Mouse (Mus musculus) T-helper 1 cell (primary cell): ENCODE data around the gene 9130213A22Rik.

Source experiments
- in situ Hi-C: fragments of 300-600 bp; cut with MboI, MseI; formaldehyde crosslinking; loops from one replicate; pipeline ENCODE4 v1.15.1; 2025; ENCODE audit warnings: high pct_unique_total_duplicates

Gene 9130213A22Rik

GRCm38 (mm10) chr11:69080855-69081222, 41.5 kb downstream of the 9130213A22Rik start:
- in situ Hi-C loops = no loop called here

GRCm38 (mm10) chr11:69080102-69080854, 42.1 kb downstream of the 9130213A22Rik start:
- in situ Hi-C loops = no loop called here

- in situ Hi-C loops = no loop called here
These were observed 43.5 kb downstream of the 9130213A22Rik start for GRCm38 (mm10) chr11:69078805-69079438.

GRCm38 (mm10) chr11:69078041-69078440, 44.3 kb downstream of the 9130213A22Rik start:
- in situ Hi-C loops = no loop called here

- in situ Hi-C loops = no loop called here
These were observed 45.1 kb downstream of the 9130213A22Rik start for GRCm38 (mm10) chr11:69077316-69077715.

GRCm38 (mm10) chr11:69076572-69076971, 45.8 kb downstream of the 9130213A22Rik start:
- in situ Hi-C loops = no loop called here

- in situ Hi-C loops = no loop called here
These were observed 46.5 kb downstream of the 9130213A22Rik start for GRCm38 (mm10) chr11:69075764-69076479.

GRCm38 (mm10) chr11:69074776-69075069, 47.7 kb downstream of the 9130213A22Rik start:
- in situ Hi-C loops = no loop called here

- in situ Hi-C loops = no loop called here
These were observed 48.2 kb downstream of the 9130213A22Rik start for GRCm38 (mm10) chr11:69073951-69074775.

- in situ Hi-C loops = no loop called here
These were observed 49.1 kb downstream of the 9130213A22Rik start for GRCm38 (mm10) chr11:69073065-69073888.

GRCm38 (mm10) chr11:69072666-69073064, 49.7 kb downstream of the 9130213A22Rik start:
- in situ Hi-C loops = no loop called here

GRCm38 (mm10) chr11:69072234-69072633, 50.2 kb downstream of the 9130213A22Rik start:
- in situ Hi-C loops = no loop called here

- in situ Hi-C loops = no loop called here
These were observed 51.1 kb downstream of the 9130213A22Rik start for GRCm38 (mm10) chr11:69071262-69071661.

GRCm38 (mm10) chr11:69070590-69071222, 51.7 kb downstream of the 9130213A22Rik start, which contains the start of gene Tmem107:
Gene Tmem107, plus strand, starts transcription at chr11:69070806.
- in situ Hi-C loops = no loop called here

GRCm38 (mm10) chr11:69070093-69070492, 52.3 kb downstream of the 9130213A22Rik start:
- in situ Hi-C loops = no loop called here
